Comparison of ENCODE assay signal across 17 mouse cellular contexts in the genomic region with DNA sequence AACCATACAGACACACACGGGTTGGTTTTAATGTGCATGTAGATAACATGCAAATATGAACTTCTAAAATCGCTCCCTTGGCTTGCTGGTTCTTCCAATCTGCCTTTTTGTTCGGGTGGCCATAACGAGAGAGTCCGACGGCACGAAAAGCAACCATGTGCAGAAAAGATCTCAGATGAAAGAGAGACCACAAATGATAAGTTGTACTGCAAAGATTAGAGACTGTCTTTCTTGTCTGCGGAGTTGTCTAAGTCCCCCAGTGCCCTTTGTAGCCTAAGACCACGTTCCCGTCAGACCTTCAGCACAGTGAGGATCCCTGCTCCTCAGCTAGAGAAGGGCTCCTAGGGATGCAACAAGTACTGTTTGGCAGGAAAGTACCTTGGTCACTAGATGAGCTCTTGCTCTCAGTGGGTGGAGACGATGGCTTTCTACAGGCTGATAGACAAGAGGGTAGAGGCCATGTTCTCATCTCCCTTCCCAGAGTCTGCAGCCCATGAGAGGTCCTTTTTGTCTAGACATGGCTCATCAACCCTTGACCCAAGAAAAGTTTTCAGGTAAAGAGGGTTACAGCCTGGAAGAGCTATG.
"Had no signal": no experiment of that assay in that cellular context is flagged by ENCODE, and none has a peak within 500 bp of the region (broad histone marks: within the 10 kb centered on the region; RNA-seq: fewer than 3 reads in every experiment).

No protein-coding gene starts in this region.

- H3K4me2 ChIP-seq: lung, embryonic 15.5 days; midbrain, embryonic 11.5 days; midbrain, embryonic 13.5 days; midbrain, embryonic 15.5 days; neural tube, embryonic 12.5 days; stomach, embryonic 15.5 days had no signal

- H3K9me3 ChIP-seq: lung, embryonic 15.5 days; megakaryocyte, embryonic 14.5 days; midbrain, embryonic 13.5 days; midbrain, embryonic 15.5 days; neural tube, embryonic 12.5 days; stomach, embryonic 15.5 days had no signal

- H3K27ac ChIP-seq: lung, embryonic 15.5 days; macrophage; midbrain, embryonic 13.5 days; midbrain, embryonic 15.5 days; neural tube, embryonic 12.5 days; stomach, embryonic 15.5 days; stomach, postnatal 0 days had no signal

- ATAC-seq: lung, postnatal 0 days; midbrain, embryonic 13.5 days; midbrain, embryonic 15.5 days had no signal

- H3K36me3 ChIP-seq: lung, embryonic 15.5 days; neural tube, embryonic 12.5 days had no signal

- H3K4me1 ChIP-seq: lung, embryonic 15.5 days; midbrain, embryonic 13.5 days; midbrain, embryonic 15.5 days; neural tube, embryonic 12.5 days; stomach, embryonic 15.5 days had no signal

- DNase-seq: lung, adult 2 months; lung, postnatal 14 days; lung, postnatal 36 days; right cerebral cortex, postnatal 14 days; thymus, adult 2 months; thymus, postnatal 25 days; thymus, postnatal 4 days had no signal

- H3K27me3 ChIP-seq: lung, embryonic 15.5 days; megakaryocyte, embryonic 14.5 days; midbrain, embryonic 13.5 days; midbrain, embryonic 15.5 days; neural tube, embryonic 12.5 days; stomach, embryonic 15.5 days had no signal

- H3K4me3 ChIP-seq: lung, embryonic 15.5 days; megakaryocyte, embryonic 14.5 days; midbrain, embryonic 13.5 days; midbrain, embryonic 15.5 days; neural tube, embryonic 12.5 days; stomach, embryonic 15.5 days had no signal

- H3K9ac ChIP-seq: lung, embryonic 15.5 days; midbrain, embryonic 13.5 days; midbrain, embryonic 15.5 days; neural tube, embryonic 12.5 days; stomach, embryonic 15.5 days had no signal
